Mouse (Mus musculus): ENCODE data around the gene Cemip2.

Gene Cemip2

GRCm38 (mm10) chr19:21814433-21815020 lies 36.4 kb downstream of the Cemip2 start:
- DNase-seq (ENCODE audit: low spot score in 2 of 2), result no peak

GRCm38 (mm10) chr19:21816260-21816659 lies 38.1 kb downstream of the Cemip2 start:
- no peak for DNase-seq (ENCODE audit: low spot score in 2 of 2)

GRCm38 (mm10) chr19:21818021-21818725 lies 40.0 kb downstream of the Cemip2 start:
- DNase-seq (ENCODE audit: low spot score in 2 of 2), result no peak

- DNase-seq (ENCODE audit: low spot score in 2 of 2), result no peak
Observed at GRCm38 (mm10) chr19:21819585-21819984, 41.4 kb downstream of the Cemip2 start.

- no peak for DNase-seq (ENCODE audit: low spot score in 2 of 2)
Observed at GRCm38 (mm10) chr19:21820126-21820525, 42.0 kb downstream of the Cemip2 start.

GRCm38 (mm10) chr19:21821877-21822276 lies 43.7 kb downstream of the Cemip2 start:
- no peak for DNase-seq (ENCODE audit: low spot score in 2 of 2)

GRCm38 (mm10) chr19:21824146-21824545 lies 46.0 kb downstream of the Cemip2 start:
- DNase-seq (ENCODE audit: low spot score in 2 of 2), result no peak

- no peak for DNase-seq (ENCODE audit: low spot score in 2 of 2)
Observed at GRCm38 (mm10) chr19:21825128-21825885, 47.2 kb downstream of the Cemip2 start.

- no peak for DNase-seq (ENCODE audit: low spot score in 2 of 2)
Observed at GRCm38 (mm10) chr19:21833416-21833992, 55.4 kb downstream of the Cemip2 start.

- DNase-seq (ENCODE audit: low spot score in 2 of 2), result no peak
Observed at GRCm38 (mm10) chr19:21834952-21835351, 56.8 kb downstream of the Cemip2 start.

GRCm38 (mm10) chr19:21850721-21851120 lies 72.6 kb downstream of the Cemip2 start:
- no peak for DNase-seq (ENCODE audit: low spot score in 2 of 2)

- DNase-seq (ENCODE audit: low spot score in 2 of 2), result no peak
Observed at GRCm38 (mm10) chr19:21854526-21855228, 76.5 kb downstream of the Cemip2 start.

GRCm38 (mm10) chr19:21855421-21856128 lies 77.4 kb downstream of the Cemip2 start:
- no peak for DNase-seq (ENCODE audit: low spot score in 2 of 2)

GRCm38 (mm10) chr19:21858846-21859521 lies 80.8 kb downstream of the Cemip2 start:
- no peak for DNase-seq (ENCODE audit: low spot score in 2 of 2)

- DNase-seq (ENCODE audit: low spot score in 2 of 2), result no peak
Observed at GRCm38 (mm10) chr19:21860132-21860531, 82.0 kb downstream of the Cemip2 start.

- DNase-seq (ENCODE audit: low spot score in 2 of 2), result no peak
Observed at GRCm38 (mm10) chr19:21860894-21861293, 82.8 kb downstream of the Cemip2 start.

- no peak for DNase-seq (ENCODE audit: low spot score in 2 of 2)
Observed at GRCm38 (mm10) chr19:21862289-21862990, 84.3 kb downstream of the Cemip2 start.

- no peak for DNase-seq (ENCODE audit: low spot score in 2 of 2)
Observed at GRCm38 (mm10) chr19:21862991-21863931, 85.1 kb downstream of the Cemip2 start.
